In the genomic region with DNA sequence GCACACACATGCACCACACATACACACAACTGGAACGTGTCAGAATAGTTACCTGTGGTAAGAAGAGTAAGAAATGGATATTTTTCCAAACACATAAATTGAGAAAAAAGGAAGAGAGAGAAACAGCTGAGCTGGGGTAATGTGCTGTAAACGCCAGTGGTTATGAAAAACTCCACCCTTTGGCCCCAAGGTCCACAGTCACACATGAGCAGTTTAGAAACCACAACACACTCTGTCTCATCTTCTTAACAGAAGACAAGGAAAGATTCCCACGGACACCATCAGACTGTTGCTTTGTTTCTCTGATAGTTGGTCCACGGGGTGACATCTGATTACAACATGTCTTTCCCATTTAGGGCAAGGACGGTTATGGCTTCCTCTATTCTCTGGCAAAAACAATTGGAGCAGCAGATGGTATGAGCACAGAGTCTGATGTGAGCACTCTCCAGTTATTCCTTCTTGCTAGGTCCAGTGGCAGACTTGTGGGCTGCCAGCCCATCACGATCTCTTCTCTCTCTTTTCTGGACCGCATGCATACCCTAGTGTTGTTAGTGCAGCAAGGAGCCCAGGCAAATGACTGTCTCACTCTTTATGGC, we compare ENCODE assay signal across 30 mouse cellular contexts. TPM values are rescaled to one million over a fixed set of nuclear protein-coding genes. Genes with fewer than 3 reads are reported as not detected.
DNase-seq lines count a peak whose midpoint lies in the region; ATAC-seq and TF ChIP-seq lines count a peak whose summit lies in the region.
"Had no signal": no experiment of that assay in that cellular context is flagged by ENCODE, and none has a peak within 500 bp of the region (broad histone marks: within the 10 kb centered on the region; RNA-seq: fewer than 3 reads in every experiment).

No protein-coding gene starts in this region.

- peak; percentile 43 for DNase-seq in kidney, adult 11 months
- no peak for DNase-seq in kidney, postnatal 10 days
- DNase-seq in MEL (ENCODE audit: low read depth, low spot score): peak; percentile 68
- peak; percentile 34 for DNase-seq in kidney, postnatal 14 days
- peak; percentile 36 for DNase-seq in retina, embryonic 14.5 days (ENCODE audit: low spot score)
- DNase-seq in ovary, postnatal 36 days (ENCODE audit: low spot score): no peak
- no peak for DNase-seq in thymus, adult 2 months
- DNase-seq: adrenal gland, adult 8-10 months; cerebellum, adult 8-10 months; cerebellum, postnatal 36 days; embryo, embryonic 11 days; gastrocnemius, postnatal 14 days; heart, adult 18-20 months; heart, postnatal 14 days; left cerebral cortex, postnatal 4 days; lung, postnatal 36 days; spleen, adult 18-20 months had no signal

- no peak for TF ChIP-seq RAD21 in MEL (IDR thresholded peaks at IDR 0.05; ENCODE audit: low read depth, low read length)

- peaks cover 0 to 29% of the 10 kb centered on the region in 2 experiments; a peak in 2 of 4 replicates for H3K36me3 ChIP-seq in MEL (ENCODE audit: control insufficient read depth in 1 of 2, insufficient read depth in 2 of 2, low read length in 2 of 2)
- H3K36me3 ChIP-seq in thymus, adult 2 months (ENCODE audit: control insufficient read depth, insufficient read depth, low read length): no peaks in the 10 kb centered on the region
- H3K36me3 ChIP-seq: heart, embryonic 13.5 days; hindbrain, embryonic 12.5 days; limb, embryonic 15.5 days; lung, embryonic 15.5 days; midbrain, embryonic 15.5 days had no signal

- 50% methylated on average over 7 of the region's 7 CpGs for WGBS in thymus, adult 2 months

- no peaks in the 10 kb centered on the region; the same call in 1 of the 2 replicates for H3K79me2 ChIP-seq in MEL (ENCODE audit: control insufficient read depth, insufficient read depth, low read length, poor library complexity)

- TF ChIP-seq CTCF in MEL (IDR thresholded peaks at IDR 0.05 in 2 of 3, conservative IDR thresholded peaks at IDR 0.05 in 1 of 3; ENCODE audit: control insufficient read depth in 1 of 3, insufficient read depth in 1 of 3, low read depth in 2 of 3, low read length in 3 of 3, poor library complexity in 1 of 3, severe bottlenecking in 1 of 3): no peak
- TF ChIP-seq CTCF in thymus, adult 2 months (IDR thresholded peaks at IDR 0.05; ENCODE audit: borderline replicate concordance, control insufficient read depth, extremely low read depth, insufficient read depth, low read length, poor library complexity): no peak

- no peaks in the 10 kb centered on the region for H3K9me3 ChIP-seq in MEL (replicated peaks; ENCODE audit: insufficient read depth, low read length)
- H3K9me3 ChIP-seq: heart, embryonic 13.5 days; hindbrain, embryonic 12.5 days; limb, embryonic 15.5 days; lung, embryonic 15.5 days; midbrain, embryonic 15.5 days had no signal

- no peak for ATAC-seq in erythroid progenitor cell, adult 5-6 weeks (replicated peaks; ENCODE audit: low FRiP score, poor library complexity, severe bottlenecking)
- ATAC-seq: activated CD4-positive, CD25-positive, alpha-beta regulatory T cell, adult 4 months; CD4-positive, CD25-positive, alpha-beta regulatory T cell, adult 4 months; forebrain, embryonic 14.5 days; midbrain, embryonic 15.5 days had no signal

- no peak for TF ChIP-seq POLR2A in MEL (IDR thresholded peaks at IDR 0.05; ENCODE audit: control insufficient read depth in 1 of 2, insufficient read depth in 1 of 2, low read depth in 1 of 2, low read length in 2 of 2, poor library complexity in 1 of 2)
- no peak for TF ChIP-seq POLR2A in thymus, adult 2 months (IDR thresholded peaks at IDR 0.05; ENCODE audit: control insufficient read depth, extremely low read depth, insufficient read depth, low read length, poor library complexity)

- H3K9ac ChIP-seq in MEL (ENCODE audit: control insufficient read depth, low read depth, low read length, poor library complexity, severe bottlenecking): peak overlapping the region; percentile 42
- H3K9ac ChIP-seq: heart, embryonic 13.5 days; hindbrain, embryonic 12.5 days; limb, embryonic 15.5 days; liver, embryonic 14.5 days; lung, embryonic 15.5 days; midbrain, embryonic 15.5 days had no signal

- H3K27me3 ChIP-seq in MEL (ENCODE audit: control insufficient read depth in 1 of 2, insufficient read depth in 2 of 2, low read length in 2 of 2): no peaks in the 10 kb centered on the region
- no peaks in the 10 kb centered on the region for H3K27me3 ChIP-seq in thymus, adult 2 months (ENCODE audit: control insufficient read depth, insufficient read depth, low read length)
- H3K27me3 ChIP-seq: hindbrain, embryonic 12.5 days; limb, embryonic 15.5 days; lung, embryonic 15.5 days had no signal

- H3K4me3 ChIP-seq in MEL (ENCODE audit: control insufficient read depth in 1 of 2, insufficient read depth in 1 of 2, low read depth in 2 of 2, low read length in 2 of 2): peak overlapping the region in 1 of 2 experiments; percentile 6; a peak in 1 of 4 replicates
- H3K4me3 ChIP-seq in thymus, adult 2 months (ENCODE audit: control insufficient read depth, insufficient read depth, low read length): no peak overlapping the region
- H3K4me3 ChIP-seq: heart, embryonic 13.5 days; hindbrain, embryonic 12.5 days; left cerebral cortex, adult 2 months; limb, embryonic 15.5 days; lung, embryonic 15.5 days; midbrain, embryonic 15.5 days had no signal

- H3K27ac ChIP-seq in MEL (ENCODE audit: control insufficient read depth, low read depth, low read length): peak overlapping the region; percentile 61
- no peak overlapping the region for H3K27ac ChIP-seq in thymus, adult 2 months (ENCODE audit: control insufficient read depth, insufficient read depth, low read length)
- H3K27ac ChIP-seq: heart, embryonic 13.5 days; hindbrain, embryonic 12.5 days; kidney, postnatal 0 days; left cerebral cortex, adult 2 months; limb, embryonic 15.5 days; liver, embryonic 14.5 days; lung, embryonic 15.5 days; midbrain, embryonic 15.5 days had no signal

- TF ChIP-seq EP300 in MEL (IDR thresholded peaks at IDR 0.05; ENCODE audit: low read depth in 1 of 2, low read length in 2 of 2): peak in 1 of 2 experiments; percentile 49; a peak in 2 of 4 replicates

- peaks cover 18 to 38% of the 10 kb centered on the region in 2 experiments for H3K4me1 ChIP-seq in MEL (ENCODE audit: control insufficient read depth in 1 of 2, insufficient read depth in 2 of 2, low read length in 2 of 2)
- H3K4me1 ChIP-seq in thymus, adult 2 months (replicated peaks; ENCODE audit: control insufficient read depth, insufficient read depth, low read length): peaks cover 6% of the 10 kb centered on the region

TF ChIP-seq in MEL, 35 proteins besides CTCF, POLR2A, EP300 and RAD21 (continues in another document):
- no peak for TF ChIP-seq MXI1 (IDR thresholded peaks at IDR 0.05; ENCODE audit: low read depth, low read length)
- no peak for TF ChIP-seq TBP (IDR thresholded peaks at IDR 0.05; ENCODE audit: low read depth, low read length)
- no peak for TF ChIP-seq HCFC1 (IDR thresholded peaks at IDR 0.05; ENCODE audit: low read depth, low read length)
- 0 out of 2 replicates have a peak, but pooled peaks have one; percentile 3 for TF ChIP-seq MAX (IDR thresholded peaks at IDR 0.05; ENCODE audit: low read length)
- peak; percentile 61; the same call in 1 of the 2 replicates for TF ChIP-seq ETS1 (IDR thresholded peaks at IDR 0.05; ENCODE audit: low read depth, low read length)
- TF ChIP-seq SIN3A (IDR thresholded peaks at IDR 0.05; ENCODE audit: low read length): peak; percentile 21; the same call in 1 of the 2 replicates
- no peak for TF ChIP-seq CHD1 (IDR thresholded peaks at IDR 0.05; ENCODE audit: low read depth, low read length)
- TF ChIP-seq ZKSCAN1 (IDR thresholded peaks at IDR 0.05; ENCODE audit: low read depth, low read length): no peak
- no peak for TF ChIP-seq USF2 (IDR thresholded peaks at IDR 0.05; ENCODE audit: borderline replicate concordance in 1 of 2, insufficient read depth in 1 of 2, low read depth in 1 of 2, low read length in 2 of 2)
- TF ChIP-seq ZNF384 (IDR thresholded peaks at IDR 0.05; ENCODE audit: low read depth, low read length): no peak

RNA-seq across cellular contexts. Expression of a gene that starts 2.5 kb away (rescaled TPM):
- total RNA-seq in MEL (2012; rRNA removed): 11.7 and 14.7 TPM in 2 replicates
- polyA plus RNA-seq in MEL (2012; ENCODE audit: insufficient read depth in 1 of 2, insufficient read length in 2 of 2, low read depth in 1 of 2, low replicate concordance in 2 of 2, missing spikeins in 1 of 2): 10 to 100 TPM in 1 of 2 experiments, not detected in 1; 20.6 TPM
- 4.3 and 9.2 TPM in 2 replicates for total RNA-seq in erythroid progenitor cell, adult 5-6 weeks (2015; ENCODE audit: low replicate concordance)
- 4.3 and 4.4 TPM in 2 replicates for total RNA-seq in erythroid progenitor cell, adult 5-6 weeks (2017; ENCODE audit: low replicate concordance)
- polyA plus RNA-seq in thymus, adult 2 months (2012; rRNA removed): 3.0 and 3.4 TPM in 2 replicates

RNA-seq across cellular contexts. Expression of a gene that starts 5.5 kb away (rescaled TPM):
- total RNA-seq in MEL (2012; rRNA removed): 6.2 and 6.6 TPM in 2 replicates
- 10 to 100 TPM in 1 of 2 experiments, not detected in 1; 11.8 TPM for polyA plus RNA-seq in MEL (2012; ENCODE audit: insufficient read depth in 1 of 2, insufficient read length in 2 of 2, low read depth in 1 of 2, low replicate concordance in 2 of 2, missing spikeins in 1 of 2)
- total RNA-seq in erythroid progenitor cell, adult 5-6 weeks (2015; ENCODE audit: low replicate concordance): 1.1 and 5.0 TPM in 2 replicates
- total RNA-seq in erythroid progenitor cell, adult 5-6 weeks (2017; ENCODE audit: low replicate concordance): 1.2 and 2.2 TPM in 2 replicates
- 2.3 and 3.1 TPM in 2 replicates for polyA plus RNA-seq in thymus, adult 2 months (2012; rRNA removed)

RNA-seq across cellular contexts. Expression of a gene that starts 13.6 kb away (rescaled TPM):
- total RNA-seq in MEL (2012; rRNA removed): not detected in 2 replicates
- 1 to 10 TPM in 1 of 2 experiments, not detected in 1; 3.3 TPM for polyA plus RNA-seq in MEL (2012; ENCODE audit: insufficient read depth in 1 of 2, insufficient read length in 2 of 2, low read depth in 1 of 2, low replicate concordance in 2 of 2, missing spikeins in 1 of 2)
- total RNA-seq in erythroid progenitor cell, adult 5-6 weeks (2015; ENCODE audit: low replicate concordance): not detected in 2 replicates
- not detected in 2 replicates for total RNA-seq in erythroid progenitor cell, adult 5-6 weeks (2017; ENCODE audit: low replicate concordance)
- not detected in 2 replicates for polyA plus RNA-seq in thymus, adult 2 months (2012; rRNA removed)
- total RNA-seq: ES-E14 had no signal
- polyA plus RNA-seq: activated CD4-positive, CD25-positive, alpha-beta regulatory T cell, adult 4 months; CD4-positive, CD25-positive, alpha-beta regulatory T cell, adult 4 months had no signal

RNA-seq across cellular contexts. Expression of a gene that starts 45.5 kb away (rescaled TPM):
- total RNA-seq in MEL (2012; rRNA removed): 54.0 and 59.1 TPM in 2 replicates
- polyA plus RNA-seq in MEL (2012; ENCODE audit: insufficient read depth in 1 of 2, insufficient read length in 2 of 2, low read depth in 1 of 2, low replicate concordance in 2 of 2, missing spikeins in 1 of 2): 10 to 100 TPM in 1 of 2 experiments, not detected in 1; 51.2 TPM
- total RNA-seq in erythroid progenitor cell, adult 5-6 weeks (2015; ENCODE audit: low replicate concordance): 26.0 and 34.2 TPM in 2 replicates
- total RNA-seq in erythroid progenitor cell, adult 5-6 weeks (2017; ENCODE audit: low replicate concordance): 7.8 and 8.2 TPM in 2 replicates
- polyA plus RNA-seq in thymus, adult 2 months (2012; rRNA removed): 22.8 and 32.7 TPM in 2 replicates

RNA-seq across cellular contexts. Expression of a gene that starts 46.0 kb away (rescaled TPM):
- total RNA-seq in MEL (2012; rRNA removed): not detected in 2 replicates
- polyA plus RNA-seq in MEL (2012; ENCODE audit: insufficient read depth in 1 of 2, insufficient read length in 2 of 2, low read depth in 1 of 2, low replicate concordance in 2 of 2, missing spikeins in 1 of 2): not detected
- total RNA-seq in erythroid progenitor cell, adult 5-6 weeks (2015; ENCODE audit: low replicate concordance): not detected in 2 replicates
- total RNA-seq in erythroid progenitor cell, adult 5-6 weeks (2017; ENCODE audit: low replicate concordance): not detected in 2 replicates
- 0.04 TPM in 1 of 2 replicates, not detected in the other for polyA plus RNA-seq in thymus, adult 2 months (2012; rRNA removed)
- total RNA-seq: heart, postnatal 14 days had no signal
- polyA plus RNA-seq: activated CD4-positive, CD25-positive, alpha-beta regulatory T cell, adult 4 months; CD4-positive, CD25-positive, alpha-beta regulatory T cell, adult 4 months had no signal

Comparison
In these comparisons a context has a peak if more than half of its experiments do, and no peak if none do; other contexts are left out.
1. DNase-seq: peak in kidney, adult 11 months (single experiment), MEL (single experiment), kidney, postnatal 14 days (single experiment) and retina, embryonic 14.5 days (single experiment); none in kidney, postnatal 10 days (single experiment), ovary, postnatal 36 days (single experiment) and thymus, adult 2 months (single experiment).